Mouse (Mus musculus) urinary bladder, postnatal 4 days (tissue): Measurements from ENCODE around the gene Nr1i3.

Source experiments
- DNase-seq, 2 experiments: peaks; one replicate each; pipeline ENCODE4 v3.0.0; 2021 to 2022; ENCODE audit warnings: low spot score in 2 of 2

Gene Nr1i3

GRCm38 (mm10) chr1:171213801-171214496 is at the start of gene Nr1i3:
Gene Nr1i3 (plus strand): TSS chr1:171213970.
- DNase-seq = no peak

- no peak for DNase-seq
Observed at GRCm38 (mm10) chr1:171164258-171164657, 49.5 kb upstream of the Nr1i3 start.

GRCm38 (mm10) chr1:171165629-171166345 is 48.0 kb upstream of the Nr1i3 start:
- no peak for DNase-seq

GRCm38 (mm10) chr1:171168906-171169305 is 44.9 kb upstream of the Nr1i3 start:
- no peak for DNase-seq

GRCm38 (mm10) chr1:171169913-171170312 is 43.9 kb upstream of the Nr1i3 start:
- DNase-seq = no peak

- no peak for DNase-seq
Observed at GRCm38 (mm10) chr1:171171138-171171537, 42.6 kb upstream of the Nr1i3 start.

- no peak for DNase-seq
Observed at GRCm38 (mm10) chr1:171172779-171173178, 41.0 kb upstream of the Nr1i3 start.

- no peak for DNase-seq
Observed at GRCm38 (mm10) chr1:171179487-171180171, 34.1 kb upstream of the Nr1i3 start.

- DNase-seq = no peak
Observed at GRCm38 (mm10) chr1:171183025-171183424, 30.7 kb upstream of the Nr1i3 start.

GRCm38 (mm10) chr1:171183620-171184019 is 30.1 kb upstream of the Nr1i3 start:
- no peak for DNase-seq

- no peak for DNase-seq
Observed at GRCm38 (mm10) chr1:171184314-171184713, 29.5 kb upstream of the Nr1i3 start.

- no peak for DNase-seq
Observed at GRCm38 (mm10) chr1:171185655-171186054, 28.1 kb upstream of the Nr1i3 start.

GRCm38 (mm10) chr1:171187851-171188700 is 25.7 kb upstream of the Nr1i3 start:
- no peak for DNase-seq

- DNase-seq = peak in 1 of 2 experiments; percentile 22
Observed at GRCm38 (mm10) chr1:171189046-171189445, 24.7 kb upstream of the Nr1i3 start.

GRCm38 (mm10) chr1:171189476-171190114 is 24.2 kb upstream of the Nr1i3 start:
- no peak for DNase-seq

GRCm38 (mm10) chr1:171190832-171191231 is 22.9 kb upstream of the Nr1i3 start:
- no peak for DNase-seq

- DNase-seq = no peak
Observed at GRCm38 (mm10) chr1:171192283-171192682, 21.5 kb upstream of the Nr1i3 start.

- no peak for DNase-seq
Observed at GRCm38 (mm10) chr1:171193093-171193840, 20.5 kb upstream of the Nr1i3 start.

GRCm38 (mm10) chr1:171193911-171194830 is 19.6 kb upstream of the Nr1i3 start:
- no peak for DNase-seq
